Mouse (Mus musculus): ENCODE data around the gene Mroh2a. TPM values are rescaled to one million over a fixed set of nuclear protein-coding genes. Genes with fewer than 3 reads are reported as not detected.

Gene Mroh2a
- polyA plus RNA-seq, 1 experiment = 0.96 TPM

DNA sequence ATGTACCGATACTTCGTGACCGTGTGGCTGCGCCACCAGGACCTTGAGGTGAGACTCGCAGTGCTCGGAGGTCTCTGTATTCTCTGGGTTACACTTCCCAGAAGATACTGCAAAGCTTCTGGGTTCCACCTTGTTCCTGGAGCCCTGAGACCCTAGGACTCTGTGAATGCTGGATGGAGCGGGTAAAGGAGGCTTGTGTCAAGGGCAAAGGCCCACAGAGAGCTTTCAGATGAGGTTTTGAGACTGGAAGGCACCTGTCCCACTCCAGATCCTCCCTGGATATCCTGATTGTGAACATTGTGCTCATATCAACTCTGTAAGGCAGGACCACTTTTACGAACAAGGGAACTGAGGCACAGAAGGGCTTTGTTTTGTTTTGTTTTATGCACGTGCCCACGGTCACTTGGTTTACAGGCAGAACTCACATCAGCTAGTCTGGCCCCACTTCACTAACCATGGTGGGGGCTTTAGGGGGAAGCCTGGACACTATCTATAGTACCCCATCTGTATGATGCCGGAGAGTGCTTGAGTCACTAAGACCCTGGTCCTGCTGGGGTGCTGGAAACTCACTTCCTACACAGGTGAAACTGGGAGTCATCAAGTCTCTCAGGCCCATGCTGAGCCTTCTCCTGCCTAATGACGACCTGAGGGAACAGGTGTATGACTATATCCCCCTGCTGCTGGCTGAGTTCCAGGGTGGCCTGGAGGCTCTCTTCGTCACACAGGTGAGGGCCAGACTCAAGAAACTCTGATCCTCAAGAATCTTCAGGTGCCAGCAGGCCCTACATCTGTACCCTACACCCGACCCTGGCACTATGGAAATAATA is 6.8 kb downstream of the Mroh2a start:
- WGBS = 71% methylated on average over 14 of the region's 14 CpGs
- no peak for DNase-seq
- TF ChIP-seq POLR2A (IDR thresholded peaks at IDR 0.05; ENCODE audit: control insufficient read depth, extremely low read depth, insufficient read depth, low read length, poor library complexity) = no peak
- TF ChIP-seq CTCF (IDR thresholded peaks at IDR 0.05; ENCODE audit: borderline replicate concordance, control insufficient read depth, extremely low read depth, insufficient read depth, low read length, poor library complexity) = no peak
- no peaks in the 10 kb centered on the region for H3K4me1 ChIP-seq (replicated peaks; ENCODE audit: control insufficient read depth, insufficient read depth, low read length)
- H3K27ac ChIP-seq (ENCODE audit: control insufficient read depth, insufficient read depth, low read length) = no peak overlapping the region
- no peaks in the 10 kb centered on the region for H3K27me3 ChIP-seq (ENCODE audit: control insufficient read depth, insufficient read depth, low read length)
- no peaks in the 10 kb centered on the region for H3K36me3 ChIP-seq (ENCODE audit: control insufficient read depth, insufficient read depth, low read length)
- H3K4me3 ChIP-seq (ENCODE audit: control insufficient read depth, insufficient read depth, low read length) = no peak overlapping the region

DNA sequence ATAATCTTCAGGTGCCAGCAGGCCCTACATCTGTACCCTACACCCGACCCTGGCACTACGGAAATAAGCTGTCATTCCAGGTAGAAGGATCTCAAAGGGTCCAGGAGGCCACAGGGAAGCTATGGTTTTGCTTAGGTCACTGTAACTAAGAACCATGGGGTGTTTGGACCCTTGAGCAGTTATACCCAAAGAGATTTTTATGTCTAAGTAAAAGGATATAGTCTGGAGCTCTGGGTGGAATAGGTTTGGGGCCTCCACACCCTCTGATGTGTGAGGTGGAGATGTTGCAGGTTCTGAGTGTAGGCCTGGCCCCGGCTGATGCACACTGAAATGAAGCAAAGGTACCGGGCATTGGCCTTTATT is 7.4 kb downstream of the Mroh2a start:
- Histone ChIP-seq H3K27me3 (ENCODE audit: control insufficient read depth, insufficient read depth, low read length) (no peaks in the 10 kb centered on the region), H3K4me1 (replicated peaks; ENCODE audit: control insufficient read depth, insufficient read depth, low read length) (no peaks in the 10 kb centered on the region), H3K27ac (ENCODE audit: control insufficient read depth, insufficient read depth, low read length) (no peak overlapping the region), H3K4me3 (ENCODE audit: control insufficient read depth, insufficient read depth, low read length) (no peak overlapping the region), H3K36me3 (ENCODE audit: control insufficient read depth, insufficient read depth, low read length) (no peaks in the 10 kb centered on the region)
- WGBS = 64% methylated on average over 4 of the region's 4 CpGs
- DNase-seq = no peak
- TF ChIP-seq CTCF (IDR thresholded peaks at IDR 0.05; ENCODE audit: borderline replicate concordance, control insufficient read depth, extremely low read depth, insufficient read depth, low read length, poor library complexity) (no peak), POLR2A (IDR thresholded peaks at IDR 0.05; ENCODE audit: control insufficient read depth, extremely low read depth, insufficient read depth, low read length, poor library complexity) (no peak)

DNA sequence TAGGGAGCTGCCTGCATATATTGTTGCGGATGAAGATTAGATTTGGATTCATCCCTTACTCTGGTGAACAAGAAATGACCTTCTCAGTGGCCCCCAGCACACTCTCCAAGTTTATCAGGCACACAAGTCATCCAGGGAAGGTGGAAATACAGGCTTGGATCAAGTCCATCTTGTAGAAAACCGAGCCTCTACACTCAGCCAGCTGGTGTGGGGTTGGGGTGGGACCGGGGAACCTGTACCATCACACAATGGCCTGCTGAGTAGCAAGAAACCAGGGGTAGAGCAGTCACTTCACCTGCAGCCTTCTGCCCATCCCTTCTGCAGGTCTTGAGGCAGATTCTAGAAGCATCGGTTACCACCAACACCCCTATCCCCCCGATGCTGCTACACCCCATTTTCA is 7.9 kb downstream of the Mroh2a start:
- Histone ChIP-seq H3K27me3 (ENCODE audit: control insufficient read depth, insufficient read depth, low read length) (no peaks in the 10 kb centered on the region), H3K4me3 (ENCODE audit: control insufficient read depth, insufficient read depth, low read length) (no peak overlapping the region), H3K36me3 (ENCODE audit: control insufficient read depth, insufficient read depth, low read length) (no peaks in the 10 kb centered on the region), H3K4me1 (replicated peaks; ENCODE audit: control insufficient read depth, insufficient read depth, low read length) (no peaks in the 10 kb centered on the region), H3K27ac (ENCODE audit: control insufficient read depth, insufficient read depth, low read length) (no peak overlapping the region)
- DNase-seq = no peak
- no peak for TF ChIP-seq POLR2A (IDR thresholded peaks at IDR 0.05; ENCODE audit: control insufficient read depth, extremely low read depth, insufficient read depth, low read length, poor library complexity)
- no peak for TF ChIP-seq CTCF (IDR thresholded peaks at IDR 0.05; ENCODE audit: borderline replicate concordance, control insufficient read depth, extremely low read depth, insufficient read depth, low read length, poor library complexity)
- 45% methylated on average over 5 of the region's 5 CpGs for WGBS

DNA sequence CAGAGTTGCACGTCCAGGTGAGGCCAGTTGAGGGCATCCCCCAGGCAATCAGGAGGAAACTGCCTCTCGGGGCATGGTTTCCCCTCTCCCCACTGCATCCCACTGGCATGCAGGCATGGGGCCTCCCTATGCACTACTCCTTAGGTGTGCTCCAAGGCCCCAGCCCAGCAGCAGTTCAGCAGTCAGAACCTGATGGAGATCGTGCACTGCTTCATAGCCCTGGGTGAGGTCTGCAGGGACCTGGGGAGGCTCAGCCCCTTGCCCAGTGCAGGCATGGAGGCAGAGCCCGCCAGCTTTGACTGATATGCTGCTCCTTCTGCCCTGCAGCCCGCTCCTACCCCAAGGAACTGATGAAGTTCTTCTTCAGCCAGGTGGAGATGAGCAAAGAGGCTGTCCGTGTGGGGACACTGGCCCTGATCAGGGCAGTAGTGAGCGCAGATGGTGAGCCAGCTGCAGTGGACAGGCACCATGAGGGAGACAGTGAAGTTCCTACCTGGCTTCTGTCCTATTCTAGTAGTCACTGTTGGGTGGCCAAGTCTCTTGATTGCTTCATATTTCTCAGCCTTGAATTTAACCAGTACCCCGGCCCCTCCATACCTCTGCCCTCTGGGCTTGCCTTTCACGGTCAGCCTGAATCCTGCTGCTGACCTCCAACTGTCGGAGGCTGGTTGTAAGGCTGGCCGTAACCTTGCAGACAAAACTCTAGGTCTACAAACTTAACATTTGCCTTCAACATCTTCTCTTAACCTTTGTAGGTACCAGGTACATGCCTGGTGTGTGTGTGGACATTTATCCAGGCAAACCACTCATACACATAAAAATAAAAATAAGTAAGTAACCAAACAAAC is 8.5 kb downstream of the Mroh2a start:
- 68% methylated on average over 11 of the region's 11 CpGs for WGBS
- Histone ChIP-seq H3K4me3 (ENCODE audit: control insufficient read depth, insufficient read depth, low read length) (no peak overlapping the region), H3K4me1 (replicated peaks; ENCODE audit: control insufficient read depth, insufficient read depth, low read length) (no peaks in the 10 kb centered on the region), H3K36me3 (ENCODE audit: control insufficient read depth, insufficient read depth, low read length) (no peaks in the 10 kb centered on the region), H3K27me3 (ENCODE audit: control insufficient read depth, insufficient read depth, low read length) (no peaks in the 10 kb centered on the region), H3K27ac (ENCODE audit: control insufficient read depth, insufficient read depth, low read length) (no peak overlapping the region)
- TF ChIP-seq CTCF (IDR thresholded peaks at IDR 0.05; ENCODE audit: borderline replicate concordance, control insufficient read depth, extremely low read depth, insufficient read depth, low read length, poor library complexity) = no peak
- TF ChIP-seq POLR2A (IDR thresholded peaks at IDR 0.05; ENCODE audit: control insufficient read depth, extremely low read depth, insufficient read depth, low read length, poor library complexity) = no peak
- no peak for DNase-seq

DNA sequence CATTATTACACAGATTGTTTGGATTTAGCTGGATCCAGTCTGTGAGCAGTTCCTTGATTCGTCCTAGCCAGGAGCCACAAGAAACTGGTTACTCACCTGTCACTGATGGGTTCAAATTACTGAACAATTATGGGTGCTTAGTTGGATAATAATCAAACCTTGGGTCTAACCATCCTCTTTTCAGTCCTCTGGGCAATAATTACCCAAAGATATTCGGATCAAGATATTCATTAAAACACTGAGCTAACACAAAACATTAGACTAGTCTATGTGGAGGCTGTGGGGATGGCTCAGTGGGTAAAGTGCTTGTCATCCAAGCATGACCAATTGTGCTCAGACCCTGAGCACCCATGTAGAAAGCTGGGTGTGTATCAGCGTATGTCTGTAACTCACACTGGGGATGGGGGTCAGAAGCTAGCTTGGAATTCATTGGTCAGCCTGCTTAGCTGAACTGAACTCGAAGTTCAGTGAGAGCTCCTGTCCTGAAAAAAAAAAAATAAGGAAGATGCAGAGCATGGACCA is 9.2 kb downstream of the Mroh2a start:
- Histone ChIP-seq H3K36me3 (ENCODE audit: control insufficient read depth, insufficient read depth, low read length) (no peaks in the 10 kb centered on the region), H3K4me1 (replicated peaks; ENCODE audit: control insufficient read depth, insufficient read depth, low read length) (no peaks in the 10 kb centered on the region), H3K27ac (ENCODE audit: control insufficient read depth, insufficient read depth, low read length) (no peak overlapping the region), H3K4me3 (ENCODE audit: control insufficient read depth, insufficient read depth, low read length) (no peak overlapping the region), H3K27me3 (ENCODE audit: control insufficient read depth, insufficient read depth, low read length) (no peaks in the 10 kb centered on the region)
- no peak for TF ChIP-seq CTCF (IDR thresholded peaks at IDR 0.05; ENCODE audit: borderline replicate concordance, control insufficient read depth, extremely low read depth, insufficient read depth, low read length, poor library complexity)
- no peak for TF ChIP-seq POLR2A (IDR thresholded peaks at IDR 0.05; ENCODE audit: control insufficient read depth, extremely low read depth, insufficient read depth, low read length, poor library complexity)
- no peak for DNase-seq
- whole genome bisulfite sequencing = 65% methylated on average over 4 of the region's 4 CpGs

DNA sequence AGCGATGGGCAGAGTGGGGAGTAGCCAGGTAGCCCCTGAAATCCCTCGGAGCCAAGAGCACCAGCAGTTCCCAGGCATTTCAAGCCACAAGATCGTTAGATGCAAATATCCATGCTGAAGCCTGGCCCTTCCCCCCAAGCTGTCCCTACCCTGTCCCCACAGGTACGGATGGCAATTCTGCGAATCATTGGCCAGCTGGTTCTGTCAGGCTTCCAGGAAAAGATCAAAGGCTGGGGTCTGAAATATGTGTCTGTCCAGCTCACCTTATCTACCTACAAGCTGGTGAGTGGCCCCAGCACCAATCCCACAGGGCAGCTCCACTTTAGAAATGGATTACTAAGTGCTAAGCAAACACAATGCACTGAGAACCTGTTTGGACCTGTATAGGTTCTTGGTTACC is 10.5 kb downstream of the Mroh2a start:
- Histone ChIP-seq H3K27ac (ENCODE audit: control insufficient read depth, insufficient read depth, low read length) (no peak overlapping the region), H3K4me1 (replicated peaks; ENCODE audit: control insufficient read depth, insufficient read depth, low read length) (no peaks in the 10 kb centered on the region), H3K36me3 (ENCODE audit: control insufficient read depth, insufficient read depth, low read length) (no peaks in the 10 kb centered on the region), H3K4me3 (ENCODE audit: control insufficient read depth, insufficient read depth, low read length) (no peak overlapping the region), H3K27me3 (ENCODE audit: control insufficient read depth, insufficient read depth, low read length) (no peaks in the 10 kb centered on the region)
- DNase-seq = no peak
- TF ChIP-seq CTCF (IDR thresholded peaks at IDR 0.05; ENCODE audit: borderline replicate concordance, control insufficient read depth, extremely low read depth, insufficient read depth, low read length, poor library complexity) (no peak), POLR2A (IDR thresholded peaks at IDR 0.05; ENCODE audit: control insufficient read depth, extremely low read depth, insufficient read depth, low read length, poor library complexity) (no peak)
- WGBS = 81% methylated on average over 5 of the region's 5 CpGs

All from thymus, adult 2 months (tissue).